Mouse (Mus musculus) limb, embryonic 13.5 days (tissue): Measurements from ENCODE around the gene Plekhg3. TPM values are rescaled to one million over a fixed set of nuclear protein-coding genes. Genes with fewer than 3 reads are reported as not detected.
A peak's percentile ranks its signal among the peaks of the same experiment; 100 is the strongest.

Experiments used
- ATAC-seq: fragments of 200-750 bp; cut with Nextera tagmentation; 2 replicates; pipeline ENCODE4 v1.8.0; 2017; ENCODE audit warnings: low read depth, moderate number of reproducible peaks, moderate TSS enrichment; ENCODE audit not compliant: low FRiP score
- H3K27ac ChIP-seq: fragments of 300-500 bp; sonication (generic); 2 replicates; pipeline ENCODE4 v1.5.1; 2015; ENCODE audit warnings: inconsistent platforms, mild to moderate bottlenecking, moderate library complexity
- H3K27me3 ChIP-seq: fragments of 300-500 bp; sonication (generic); 2 replicates; pipeline ENCODE4 v1.6.1; 2015; ENCODE audit warnings: mild to moderate bottlenecking, inconsistent platforms
- H3K36me3 ChIP-seq: fragments of 300-500 bp; sonication (generic); 2 replicates; pipeline ENCODE4 v1.6.1; 2015; ENCODE audit warnings: inconsistent platforms, mild to moderate bottlenecking, moderate library complexity
- H3K4me1 ChIP-seq: fragments of 300-500 bp; sonication (generic); 2 replicates; pipeline ENCODE4 v1.6.1; 2015; ENCODE audit warnings: inconsistent platforms
- H3K4me2 ChIP-seq: fragments of 300-500 bp; sonication (generic); replicated peaks from 2 replicates; pipeline ENCODE4 v1.6.1; 2015; ENCODE audit warnings: inconsistent platforms, mild to moderate bottlenecking, moderate library complexity
- H3K4me3 ChIP-seq: fragments of 300-500 bp; sonication (generic); 2 replicates; pipeline ENCODE4 v1.5.1; 2015; ENCODE audit warnings: moderate library complexity, mild to moderate bottlenecking, inconsistent platforms
- H3K9ac ChIP-seq: fragments of 300-500 bp; sonication (generic); 2 replicates; pipeline ENCODE4 v1.6.1; 2015; ENCODE audit warnings: mild to moderate bottlenecking, inconsistent platforms
- H3K9me3 ChIP-seq: fragments of 300-500 bp; sonication (generic); 2 replicates; pipeline ENCODE4 v1.6.1; 2016; ENCODE audit warnings: inconsistent platforms
- WGBS: fragments of 180-500 bp; shearing (Covaris S2); methylation state at CpG from one replicate; pipeline ENCODE4 v1.1.7; 2015; 5-methylcytosine and 5-hydroxymethylcytosine counted together
- polyA plus RNA-seq: library from polyadenylated mRNA; unstranded; fragments of >200 nt; fragmentation: Nextera tagmentation; extraction: Ambion mirVana; gene quantifications from 2 replicates; pipeline ENCODE4 v1.2.1, GENCODE M21; 2015

Gene Plekhg3
- polyA plus RNA-seq: 5.6 and 7.2 TPM in 2 replicates

DNA sequence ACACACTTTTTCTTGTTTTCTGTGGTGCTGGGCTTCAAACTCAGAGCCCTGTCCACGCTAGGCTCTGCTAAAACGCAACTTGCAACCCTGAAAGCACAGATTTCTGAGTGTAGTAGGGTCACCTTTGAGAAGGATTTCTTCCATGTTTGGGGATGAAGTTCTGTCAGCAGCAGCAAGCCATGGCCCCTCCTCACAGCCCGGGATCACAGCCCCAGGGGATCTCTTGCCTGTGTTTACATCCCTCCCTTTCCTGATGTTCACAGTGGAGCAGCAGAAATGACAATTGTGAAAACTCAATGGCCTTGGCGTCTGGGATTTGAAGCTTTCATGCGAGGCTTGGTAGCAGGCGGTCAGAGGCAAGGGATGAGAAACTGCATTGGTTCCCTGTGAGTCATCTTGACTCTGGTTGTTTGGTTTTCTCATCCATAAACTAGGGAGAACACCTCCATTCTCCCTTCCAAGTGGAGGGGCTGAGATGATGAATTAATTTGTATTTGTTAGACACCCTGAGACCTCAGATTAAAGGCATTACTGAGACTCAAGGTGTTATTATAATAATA is at the start of gene Plekhg3:
Gene Plekhg3, plus strand, starts transcription at position 312 of the 560 bp plus-strand sequence.
- WGBS: 47% methylated on average over 6 of the region's 6 CpGs
- H3K4me3 ChIP-seq: no peak within 1 kb of the TSS
- peaks cover 39% of the 10 kb centered on the region for H3K4me1 ChIP-seq
- no peaks in the 10 kb centered on the region for H3K9me3 ChIP-seq
- H3K36me3 ChIP-seq: no peaks in the 10 kb centered on the region
- peak within 1 kb of the TSS; percentile 96; the same call in 1 of the 2 replicates for H3K4me2 ChIP-seq
- no peak for ATAC-seq
- H3K9ac ChIP-seq: no peak within 1 kb of the TSS
- peaks cover 26% of the 10 kb centered on the region for H3K27me3 ChIP-seq
- H3K27ac ChIP-seq: no peak within 1 kb of the TSS

DNA sequence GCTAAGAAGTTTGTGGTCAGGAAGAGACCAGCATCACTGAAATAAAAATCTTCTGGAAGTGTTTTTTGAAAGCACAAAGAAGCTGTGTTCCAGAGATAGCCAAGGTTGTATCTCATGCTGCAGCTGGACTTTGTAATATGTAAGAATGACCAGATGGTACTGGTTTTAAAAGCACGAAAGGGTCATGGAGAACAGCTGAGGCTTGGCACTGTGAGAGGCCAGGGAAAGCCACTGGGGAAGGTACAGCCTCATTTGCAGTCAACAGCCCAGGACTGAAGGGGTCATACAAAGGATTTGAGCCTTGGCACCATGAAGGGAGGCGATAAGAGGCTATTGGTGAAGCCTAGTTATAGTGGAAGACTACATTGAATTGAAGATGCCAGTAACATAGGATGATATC is 48.2 kb upstream of the Plekhg3 start:
- Histone ChIP-seq H3K9me3 (no peaks in the 10 kb centered on the region), H3K4me3 (no peak overlapping the region), H3K4me2 (no peak overlapping the region), H3K4me1 (peaks cover 25% of the 10 kb centered on the region), H3K27me3 (no peaks in the 10 kb centered on the region), H3K36me3 (no peaks in the 10 kb centered on the region), H3K27ac (no peak overlapping the region), H3K9ac (no peak overlapping the region)
- 80% methylated on average over 2 of the region's 2 CpGs for WGBS
- no peak for ATAC-seq

DNA sequence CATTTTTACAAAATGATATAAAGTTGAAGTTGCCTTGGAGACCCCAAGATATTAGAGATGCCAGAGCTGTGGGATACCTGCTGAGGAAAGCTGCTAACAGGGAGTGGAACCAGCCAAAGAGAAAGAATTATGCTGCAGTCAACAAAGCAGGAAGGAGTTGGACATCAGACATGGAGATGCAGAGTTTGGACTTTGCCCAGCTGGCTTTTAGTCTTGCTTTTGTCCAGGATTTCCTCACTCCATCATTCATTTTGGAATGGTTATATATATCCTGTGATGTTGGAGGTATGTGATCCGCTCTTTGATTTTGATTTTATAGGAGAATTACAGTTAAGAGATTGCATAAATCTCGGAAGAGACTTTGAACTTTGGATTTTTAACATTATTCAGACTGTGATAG is 47.7 kb upstream of the Plekhg3 start:
- no peak for ATAC-seq
- no peak overlapping the region for H3K9ac ChIP-seq
- peaks cover 20% of the 10 kb centered on the region for H3K4me1 ChIP-seq
- no peak overlapping the region for H3K4me2 ChIP-seq
- 81% methylated on average over 2 of the region's 2 CpGs for WGBS
- no peaks in the 10 kb centered on the region for H3K36me3 ChIP-seq
- H3K9me3 ChIP-seq: no peaks in the 10 kb centered on the region
- H3K4me3 ChIP-seq: no peak overlapping the region
- H3K27ac ChIP-seq: no peak overlapping the region
- H3K27me3 ChIP-seq: no peaks in the 10 kb centered on the region

DNA sequence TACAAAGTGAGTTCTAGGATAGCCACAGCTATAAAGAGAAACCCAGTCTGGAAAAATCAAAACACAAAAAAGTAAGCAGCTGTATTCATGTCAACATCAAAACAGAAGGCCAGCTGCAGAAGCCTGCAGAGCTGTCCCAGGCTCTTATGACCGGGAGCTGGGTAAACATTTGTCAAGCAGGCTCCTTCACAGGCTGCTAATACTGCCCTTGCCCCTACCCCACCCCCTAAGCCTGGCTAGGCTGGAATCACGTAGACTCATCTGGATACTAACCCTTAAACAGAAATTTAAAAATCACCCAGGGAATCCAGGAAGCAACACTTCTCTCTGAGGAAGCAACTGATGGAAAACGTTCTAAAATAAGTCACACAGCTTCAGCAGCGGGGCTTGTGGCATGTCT is 45.8 kb upstream of the Plekhg3 start:
- Histone ChIP-seq H3K4me3 (no peak overlapping the region), H3K27ac (no peak overlapping the region), H3K4me2 (no peak overlapping the region), H3K9me3 (no peaks in the 10 kb centered on the region), H3K9ac (no peak overlapping the region), H3K27me3 (no peaks in the 10 kb centered on the region), H3K4me1 (0 out of 2 replicates have a peak, but pooled peaks cover 2% of the 10 kb centered on the region), H3K36me3 (no peaks in the 10 kb centered on the region)
- WGBS: 37% methylated on average over 4 of the region's 4 CpGs
- ATAC-seq: no peak

DNA sequence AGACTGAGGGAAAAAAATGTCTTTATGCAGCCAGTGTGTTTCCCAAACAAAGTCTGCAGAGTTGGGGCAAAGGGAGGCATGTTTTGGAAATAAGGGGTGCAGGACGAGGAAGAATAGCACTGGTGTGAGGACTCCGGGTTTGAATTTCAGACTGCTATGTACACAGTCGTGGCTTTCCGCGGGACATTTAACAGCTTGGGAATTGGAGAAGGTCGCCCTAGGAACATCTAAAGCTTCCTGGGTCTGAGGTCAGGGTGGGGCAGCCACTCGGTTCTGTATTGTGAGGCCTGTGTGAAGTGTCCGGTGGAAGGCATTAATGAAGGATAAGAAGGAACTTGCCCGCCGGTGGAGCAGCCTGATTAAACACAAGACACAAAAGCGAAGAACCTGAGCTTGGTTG is 45.3 kb upstream of the Plekhg3 start:
- no peaks in the 10 kb centered on the region for H3K27me3 ChIP-seq
- H3K27ac ChIP-seq: no peak overlapping the region; the same call in 1 of the 2 replicates
- no peak overlapping the region for H3K4me3 ChIP-seq
- H3K36me3 ChIP-seq: no peaks in the 10 kb centered on the region
- WGBS: 46% methylated on average over 11 of the region's 11 CpGs
- ATAC-seq: peak; percentile 28; the same call in 1 of the 2 replicates
- no peaks in the 10 kb centered on the region for H3K4me1 ChIP-seq
- no peak overlapping the region for H3K4me2 ChIP-seq
- no peaks in the 10 kb centered on the region for H3K9me3 ChIP-seq
- H3K9ac ChIP-seq: no peak overlapping the region

DNA sequence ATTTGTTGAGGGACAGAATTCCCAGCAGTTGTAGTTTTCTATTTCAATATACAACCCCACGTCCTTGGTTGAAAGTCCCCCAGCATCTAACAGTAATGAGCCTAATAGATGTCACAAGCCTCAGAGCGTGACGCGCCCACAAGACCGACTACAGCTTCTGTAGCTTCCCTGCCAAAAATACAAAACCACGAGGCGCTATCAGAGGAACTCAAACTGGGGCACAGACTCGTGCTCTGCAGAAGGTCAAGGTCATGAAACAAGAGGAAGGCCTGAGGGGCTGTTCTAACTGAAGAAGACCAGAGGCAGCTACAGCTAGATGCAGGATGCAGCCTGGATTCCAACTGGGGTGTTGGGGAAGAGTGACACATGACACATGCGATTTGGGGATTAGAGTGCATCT is 43.7 kb upstream of the Plekhg3 start:
- ATAC-seq: no peak
- H3K27ac ChIP-seq: no peak overlapping the region
- WGBS: 81% methylated on average over 9 of the region's 9 CpGs
- no peak overlapping the region for H3K4me2 ChIP-seq
- no peak overlapping the region for H3K9ac ChIP-seq
- H3K9me3 ChIP-seq: peaks cover 11% of the 10 kb centered on the region; the same call in 1 of the 2 replicates
- no peaks in the 10 kb centered on the region for H3K4me1 ChIP-seq
- H3K36me3 ChIP-seq: no peaks in the 10 kb centered on the region
- no peak overlapping the region for H3K4me3 ChIP-seq
- H3K27me3 ChIP-seq: no peaks in the 10 kb centered on the region

DNA sequence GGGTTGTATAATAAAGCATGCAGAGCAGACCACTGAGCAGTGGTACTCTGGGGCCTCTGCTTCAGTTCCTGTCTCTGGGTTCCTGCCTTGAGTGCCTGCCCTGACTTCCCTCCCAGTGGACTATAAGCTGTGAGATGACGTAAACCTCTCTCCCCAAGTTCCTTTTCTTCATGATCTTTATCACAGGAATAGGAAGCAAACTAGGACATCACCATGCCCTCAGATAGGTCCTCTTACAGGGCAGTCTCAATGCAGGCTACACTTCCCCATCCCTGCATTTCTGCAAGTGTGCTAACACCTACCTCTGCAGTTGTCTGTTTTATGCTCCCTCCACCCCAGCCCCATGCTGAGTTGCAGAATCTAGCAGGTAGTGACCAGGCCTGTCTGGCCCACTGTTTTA is 39.9 kb upstream of the Plekhg3 start:
- WGBS: 80% methylated on average over 1 of the region's 1 CpGs
- H3K4me1 ChIP-seq: no peaks in the 10 kb centered on the region
- no peaks in the 10 kb centered on the region for H3K36me3 ChIP-seq
- H3K4me3 ChIP-seq: no peak overlapping the region
- no peaks in the 10 kb centered on the region for H3K27me3 ChIP-seq
- no peak for ATAC-seq
- H3K27ac ChIP-seq: no peak overlapping the region
- no peak overlapping the region for H3K9ac ChIP-seq
- peaks cover 11% of the 10 kb centered on the region; the same call in 1 of the 2 replicates for H3K9me3 ChIP-seq
- H3K4me2 ChIP-seq: no peak overlapping the region

DNA sequence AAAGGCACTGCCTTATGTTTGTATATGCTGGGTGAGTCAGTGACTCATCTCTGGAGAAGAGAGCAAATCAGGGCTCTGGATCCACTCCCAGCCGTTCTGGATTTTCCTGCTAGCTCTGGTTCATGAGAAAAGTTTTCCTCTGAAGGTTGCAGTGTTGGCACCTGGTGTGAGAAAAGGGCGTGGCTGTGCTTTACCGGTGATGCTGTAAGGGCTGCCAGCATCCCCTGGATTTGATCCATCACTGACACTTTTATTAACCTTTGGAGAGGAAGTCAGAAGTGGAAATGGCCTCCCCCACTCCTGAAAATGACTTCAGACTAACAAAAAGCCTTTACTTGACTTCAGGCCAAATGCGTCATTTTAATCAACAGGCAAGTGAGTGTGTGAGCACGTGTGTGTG is 37.2 kb upstream of the Plekhg3 start:
- WGBS: 32% methylated on average over 5 of the region's 5 CpGs
- no peaks in the 10 kb centered on the region for H3K36me3 ChIP-seq
- H3K9me3 ChIP-seq: peaks cover 11% of the 10 kb centered on the region; the same call in 1 of the 2 replicates
- no peaks in the 10 kb centered on the region for H3K27me3 ChIP-seq
- 0 out of 2 replicates have a peak, but pooled peaks have one; percentile 54 for ATAC-seq
- H3K9ac ChIP-seq: no peak overlapping the region
- H3K4me3 ChIP-seq: no peak overlapping the region
- no peak overlapping the region for H3K27ac ChIP-seq
- H3K4me1 ChIP-seq: 0 out of 2 replicates have a peak, but pooled peaks cover 7% of the 10 kb centered on the region
- no peak overlapping the region for H3K4me2 ChIP-seq

DNA sequence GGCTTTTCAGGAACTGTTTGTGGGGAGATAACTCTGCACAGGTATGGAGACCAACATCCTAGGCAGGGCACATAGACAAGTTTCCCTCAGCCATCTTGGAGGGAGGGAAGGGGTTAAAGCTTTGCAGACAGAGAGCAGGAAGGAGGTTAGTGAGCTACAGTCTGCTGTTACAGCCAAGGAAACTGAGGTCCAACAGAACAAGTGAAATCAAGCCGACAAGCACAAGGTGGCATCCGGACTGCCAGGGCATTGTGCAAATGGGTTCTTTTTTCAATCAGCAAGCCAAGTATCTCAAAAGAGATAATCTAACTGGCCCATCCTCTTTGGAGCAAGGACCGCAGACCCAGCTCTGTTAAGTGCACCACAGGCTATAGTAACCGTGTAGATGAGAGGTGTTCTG is 35.3 kb upstream of the Plekhg3 start:
- no peak for ATAC-seq
- Histone ChIP-seq H3K9ac (no peak overlapping the region), H3K4me1 (0 out of 2 replicates have a peak, but pooled peaks cover 7% of the 10 kb centered on the region), H3K4me2 (no peak overlapping the region), H3K9me3 (peaks cover 11% of the 10 kb centered on the region; the same call in 1 of the 2 replicates), H3K36me3 (no peaks in the 10 kb centered on the region), H3K27me3 (no peaks in the 10 kb centered on the region), H3K4me3 (no peak overlapping the region), H3K27ac (no peak overlapping the region)
- WGBS: 68% methylated on average over 4 of the region's 4 CpGs

DNA sequence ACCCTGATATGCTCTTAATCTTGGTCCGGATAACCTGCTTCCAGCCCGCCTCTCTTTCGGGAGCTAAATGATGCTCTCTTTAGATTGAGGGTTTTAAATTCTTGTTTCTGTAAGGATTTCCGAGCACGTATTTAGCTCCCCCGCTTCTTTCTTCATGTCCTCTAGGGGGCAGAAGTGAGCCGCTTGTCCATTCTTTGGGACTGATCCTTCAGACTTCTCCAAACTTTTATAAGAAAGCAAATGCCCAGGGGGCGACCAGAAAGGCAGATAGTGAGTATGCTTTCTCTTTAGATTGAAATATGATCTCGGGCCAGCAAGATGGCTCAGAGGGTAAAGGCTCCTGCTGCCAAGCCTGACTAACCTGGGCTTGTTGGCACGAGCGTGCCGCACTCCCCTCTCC is 34.4 kb upstream of the Plekhg3 start:
- H3K9me3 ChIP-seq: 0 out of 2 replicates have a peak, but pooled peaks cover 3% of the 10 kb centered on the region
- 0 out of 2 replicates have a peak, but pooled peaks cover 7% of the 10 kb centered on the region for H3K4me1 ChIP-seq
- no peak overlapping the region for H3K4me3 ChIP-seq
- no peaks in the 10 kb centered on the region for H3K27me3 ChIP-seq
- H3K36me3 ChIP-seq: no peaks in the 10 kb centered on the region
- no peak overlapping the region for H3K9ac ChIP-seq
- 22% methylated on average over 12 of the region's 12 CpGs for WGBS
- no peak overlapping the region for H3K27ac ChIP-seq
- ATAC-seq: 0 out of 2 replicates have a peak, but pooled peaks have one; percentile 51
- 0 out of 2 replicates have a peak overlapping the region, but pooled peaks have one; percentile 28 for H3K4me2 ChIP-seq

DNA sequence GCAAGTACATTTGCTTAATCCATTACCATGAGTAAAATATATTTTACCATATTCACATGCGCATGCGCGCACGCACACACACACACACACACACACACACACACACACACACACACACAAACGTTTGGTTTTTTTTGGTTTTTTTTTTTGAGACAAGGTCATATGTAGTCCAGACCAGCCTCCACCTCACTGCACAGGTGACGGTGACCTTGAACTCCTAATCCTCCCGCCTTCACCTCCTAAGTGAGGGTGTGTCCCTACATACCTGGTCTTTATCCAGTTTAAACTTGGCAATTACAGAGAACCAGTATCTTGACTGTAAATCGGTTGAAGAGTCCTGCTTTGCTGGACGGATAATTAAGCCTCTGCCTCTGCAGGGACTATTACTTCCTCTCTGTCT is 31.4 kb upstream of the Plekhg3 start:
- Histone ChIP-seq H3K4me3 (no peak overlapping the region), H3K27ac (no peak overlapping the region), H3K9me3 (no peaks in the 10 kb centered on the region), H3K9ac (no peak overlapping the region), H3K36me3 (no peaks in the 10 kb centered on the region), H3K27me3 (no peaks in the 10 kb centered on the region), H3K4me2 (no peak overlapping the region), H3K4me1 (peaks cover 12% of the 10 kb centered on the region; the same call in 1 of the 2 replicates)
- ATAC-seq: no peak
- WGBS: 84% methylated on average over 9 of the region's 9 CpGs

DNA sequence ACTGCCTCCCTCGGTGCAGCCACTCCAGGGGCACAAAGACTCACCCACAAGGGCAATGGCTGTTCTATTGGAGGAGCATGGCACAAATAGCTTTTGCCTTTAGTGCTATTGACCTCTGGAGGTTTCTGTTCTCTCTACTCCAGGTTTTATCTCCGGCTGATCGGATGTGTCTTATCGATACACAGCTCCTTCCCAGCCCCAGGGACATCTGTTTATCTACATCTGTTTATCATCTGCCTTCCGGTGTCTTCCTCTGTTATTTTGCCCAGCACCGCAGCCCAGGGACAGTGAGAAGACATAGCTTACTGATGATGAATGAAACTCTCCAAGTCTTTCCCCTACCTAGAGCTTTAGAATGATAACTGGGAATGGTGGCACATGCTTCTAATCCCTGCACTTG is 30.6 kb upstream of the Plekhg3 start:
- H3K4me3 ChIP-seq: no peak overlapping the region
- H3K36me3 ChIP-seq: no peaks in the 10 kb centered on the region
- H3K27ac ChIP-seq: no peak overlapping the region
- peaks cover 12% of the 10 kb centered on the region; the same call in 1 of the 2 replicates for H3K4me1 ChIP-seq
- WGBS: 85% methylated on average over 6 of the region's 6 CpGs
- no peaks in the 10 kb centered on the region for H3K27me3 ChIP-seq
- H3K9me3 ChIP-seq: no peaks in the 10 kb centered on the region
- H3K9ac ChIP-seq: no peak overlapping the region
- H3K4me2 ChIP-seq: no peak overlapping the region
- no peak for ATAC-seq

DNA sequence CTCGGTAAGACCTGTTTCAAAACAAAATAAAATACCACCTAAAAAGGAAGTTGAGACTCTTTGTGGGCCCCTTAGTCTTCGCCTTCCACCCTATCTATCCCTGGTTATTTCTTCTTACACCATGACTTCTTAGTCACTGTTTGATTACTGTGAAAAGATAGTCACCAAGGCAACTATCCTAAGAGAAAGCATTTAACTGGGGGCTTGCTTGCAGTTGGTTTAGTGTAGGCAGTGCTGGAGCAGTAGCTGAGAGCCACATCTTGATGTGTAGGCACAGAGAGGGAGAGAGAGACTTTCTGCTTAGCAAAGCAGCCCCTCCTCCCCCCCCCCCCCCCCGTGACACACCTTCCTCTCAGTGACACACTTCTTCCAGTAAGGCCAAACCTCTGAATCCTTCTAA is 29.8 kb upstream of the Plekhg3 start:
- H3K4me2 ChIP-seq: no peak overlapping the region
- no peak overlapping the region for H3K4me3 ChIP-seq
- H3K27ac ChIP-seq: no peak overlapping the region
- H3K36me3 ChIP-seq: no peaks in the 10 kb centered on the region
- H3K9me3 ChIP-seq: no peaks in the 10 kb centered on the region
- H3K4me1 ChIP-seq: peaks cover 12% of the 10 kb centered on the region; the same call in 1 of the 2 replicates
- no peaks in the 10 kb centered on the region for H3K27me3 ChIP-seq
- H3K9ac ChIP-seq: no peak overlapping the region
- 73% methylated on average over 3 of the region's 3 CpGs for WGBS
- no peak for ATAC-seq
